Mouse (Mus musculus) forebrain, embryonic 12.5 days (tissue): ENCODE data around the gene Ufsp2. TPM values are rescaled to one million over a fixed set of nuclear protein-coding genes. Genes with fewer than 3 reads are reported as not detected.

ENCODE experiments used
- ATAC-seq: fragments of 200-750 bp; cut with Nextera tagmentation; 2 replicates; pipeline ENCODE4 v1.8.0; 2017; ENCODE audit warnings: moderate TSS enrichment; ENCODE audit not compliant: low FRiP score
- H3K27ac ChIP-seq: fragments of 300-500 bp; sonication (generic); 2 replicates; pipeline ENCODE4 v1.5.1; 2016; ENCODE audit warnings: mild to moderate bottlenecking
- H3K27me3 ChIP-seq: fragments of 300-500 bp; sonication (generic); 2 replicates; pipeline ENCODE4 v1.6.1; 2016; ENCODE audit warnings: mild to moderate bottlenecking
- H3K36me3 ChIP-seq: fragments of 300-500 bp; sonication (generic); replicated peaks from 2 replicates; pipeline ENCODE4 v1.6.1; 2016; ENCODE audit warnings: mild to moderate bottlenecking
- H3K4me1 ChIP-seq: fragments of 300-500 bp; sonication (generic); 2 replicates; pipeline ENCODE4 v1.6.1; 2016
- H3K4me2 ChIP-seq: fragments of 300-500 bp; sonication (generic); 2 replicates; pipeline ENCODE4 v1.6.1; 2016; ENCODE audit warnings: mild to moderate bottlenecking, moderate library complexity
- H3K4me3 ChIP-seq: fragments of 300-500 bp; sonication (generic); replicated peaks from 2 replicates; pipeline ENCODE4 v1.5.1; 2016; ENCODE audit warnings: mild to moderate bottlenecking
- H3K9ac ChIP-seq: fragments of 300-500 bp; sonication (generic); 2 replicates; pipeline ENCODE4 v1.6.1; 2016; ENCODE audit warnings: mild to moderate bottlenecking
- H3K9me3 ChIP-seq: fragments of 300-500 bp; sonication (generic); 2 replicates; pipeline ENCODE4 v1.6.1; 2016
- WGBS: fragments of 180-500 bp; shearing (Covaris S2); methylation state at CpG from one replicate; pipeline ENCODE4 v1.1.7; 2016; 5-methylcytosine and 5-hydroxymethylcytosine counted together
- polyA plus RNA-seq: library from polyadenylated mRNA; unstranded; fragments of >200 nt; fragmentation: Nextera tagmentation; extraction: Ambion mirVana; gene quantifications from 2 replicates; pipeline ENCODE4 v1.2.1, GENCODE M21; 2016

Ufsp2 gene
- polyA plus RNA-seq, result 56.5 and 61.5 TPM in 2 replicates

- Histone ChIP-seq H3K27ac (peak within 1 kb of the TSS; percentile 74), H3K9me3 (0 out of 2 replicates have a peak, but pooled peaks cover 4% of the 10 kb centered on the region), H3K36me3 (peaks cover 8% of the 10 kb centered on the region; the same call in 1 of the 2 replicates), H3K4me1 (peaks cover 14% of the 10 kb centered on the region), H3K9ac (peak within 1 kb of the TSS; percentile 50), H3K4me3 (peak within 1 kb of the TSS; percentile 61), H3K4me2 (peak within 1 kb of the TSS; percentile 71), H3K27me3 (no peaks in the 10 kb centered on the region)
- WGBS, result under 1% methylated on average over 57 of the region's 57 CpGs
- ATAC-seq, result peak; percentile 98
Observed at GRCm38 (mm10) chr8:45975126-45975836, at the start of gene Ufsp2, which contains the start of gene 1700029J07Rik. TSS of gene Ufsp2 (plus strand) at chr8:45975528. TSS of gene 1700029J07Rik (minus strand) at chr8:45975252.

GRCm38 (mm10) chr8:45934582-45935014 lies 40.7 kb upstream of the Ufsp2 start, which contains the start of gene Ccdc110:
TSS of gene Ccdc110 (plus strand) at chr8:45934619.
- Histone ChIP-seq H3K4me2 (peak within 1 kb of the TSS; percentile 59), H3K27ac (no peak within 1 kb of the TSS), H3K9me3 (no peaks in the 10 kb centered on the region), H3K27me3 (no peaks in the 10 kb centered on the region), H3K4me3 (peak within 1 kb of the TSS; percentile 37), H3K9ac (0 out of 2 replicates have a peak within 1 kb of the TSS, but pooled peaks have one; percentile 17), H3K36me3 (no peaks in the 10 kb centered on the region), H3K4me1 (peaks cover 4% of the 10 kb centered on the region)
- WGBS, result 3% methylated on average over 23 of the region's 23 CpGs
- ATAC-seq, result peak; percentile 73

- Histone ChIP-seq H3K27ac (no peak overlapping the region), H3K27me3 (no peaks in the 10 kb centered on the region), H3K36me3 (no peaks in the 10 kb centered on the region), H3K4me2 (no peak overlapping the region), H3K9me3 (no peaks in the 10 kb centered on the region), H3K9ac (no peak overlapping the region), H3K4me3 (no peak overlapping the region), H3K4me1 (peaks cover 4% of the 10 kb centered on the region)
- no peak for ATAC-seq
- 90% methylated on average over 9 of the region's 9 CpGs for WGBS
Observed at GRCm38 (mm10) chr8:45936986-45937385, 38.3 kb upstream of the Ufsp2 start.

- Histone ChIP-seq H3K4me1 (no peaks in the 10 kb centered on the region), H3K27ac (no peak overlapping the region), H3K9me3 (no peaks in the 10 kb centered on the region), H3K9ac (no peak overlapping the region), H3K36me3 (no peaks in the 10 kb centered on the region), H3K27me3 (no peaks in the 10 kb centered on the region), H3K4me2 (no peak overlapping the region), H3K4me3 (no peak overlapping the region)
- no peak for ATAC-seq
- WGBS, result 94% methylated on average over 4 of the region's 4 CpGs
Observed at GRCm38 (mm10) chr8:45946283-45946682, 29.0 kb upstream of the Ufsp2 start.

- Histone ChIP-seq H3K36me3 (no peaks in the 10 kb centered on the region), H3K4me2 (no peak overlapping the region), H3K4me3 (no peak overlapping the region), H3K4me1 (no peaks in the 10 kb centered on the region), H3K27ac (no peak overlapping the region), H3K9me3 (no peaks in the 10 kb centered on the region), H3K27me3 (no peaks in the 10 kb centered on the region), H3K9ac (no peak overlapping the region)
- ATAC-seq, result no peak
- WGBS, result 35% methylated on average over 2 of the region's 2 CpGs
Observed at GRCm38 (mm10) chr8:45950622-45951021, 24.7 kb upstream of the Ufsp2 start.

- Histone ChIP-seq H3K4me2 (no peak overlapping the region), H3K9ac (no peak overlapping the region), H3K4me1 (peaks cover 9% of the 10 kb centered on the region), H3K36me3 (no peaks in the 10 kb centered on the region), H3K4me3 (no peak overlapping the region), H3K9me3 (no peaks in the 10 kb centered on the region), H3K27me3 (no peaks in the 10 kb centered on the region), H3K27ac (no peak overlapping the region)
- ATAC-seq, result no peak
- WGBS, result 95% methylated on average over 12 of the region's 12 CpGs
Observed at GRCm38 (mm10) chr8:45970894-45971293, 4.4 kb upstream of the Ufsp2 start.

GRCm38 (mm10) chr8:45973988-45974505 lies 1.3 kb upstream of the Ufsp2 start:
- H3K36me3 ChIP-seq, result 0 out of 2 replicates have a peak, but pooled peaks cover 8% of the 10 kb centered on the region
- H3K9ac ChIP-seq, result no peak overlapping the region
- H3K9me3 ChIP-seq, result 0 out of 2 replicates have a peak, but pooled peaks cover 4% of the 10 kb centered on the region
- H3K4me1 ChIP-seq, result peaks cover 14% of the 10 kb centered on the region
- peak overlapping the region; percentile 71 for H3K4me2 ChIP-seq
- H3K27me3 ChIP-seq, result no peaks in the 10 kb centered on the region
- no peak overlapping the region for H3K4me3 ChIP-seq
- ATAC-seq, result no peak
- H3K27ac ChIP-seq, result no peak overlapping the region
- WGBS, result 65% methylated on average over 8 of the region's 8 CpGs

GRCm38 (mm10) chr8:45975837-45976468 lies 625 bp downstream of the Ufsp2 start:
- Histone ChIP-seq H3K27me3 (no peaks in the 10 kb centered on the region), H3K27ac (no peak overlapping the region), H3K36me3 (peaks cover 11% of the 10 kb centered on the region), H3K9me3 (0 out of 2 replicates have a peak, but pooled peaks cover 4% of the 10 kb centered on the region), H3K4me3 (peak overlapping the region; percentile 61), H3K4me1 (peaks cover 14% of the 10 kb centered on the region), H3K4me2 (peak overlapping the region; percentile 71), H3K9ac (peak overlapping the region; percentile 50)
- ATAC-seq, result no peak
- WGBS, result 74% methylated on average over 11 of the region's 11 CpGs

GRCm38 (mm10) chr8:45986665-45987064 lies 11.3 kb downstream of the Ufsp2 start:
- H3K27me3 ChIP-seq, result no peaks in the 10 kb centered on the region
- H3K36me3 ChIP-seq, result peaks cover 23% of the 10 kb centered on the region
- H3K27ac ChIP-seq, result no peak overlapping the region
- H3K4me1 ChIP-seq, result no peaks in the 10 kb centered on the region
- no peak overlapping the region for H3K4me2 ChIP-seq
- H3K4me3 ChIP-seq, result no peak overlapping the region
- H3K9me3 ChIP-seq, result no peaks in the 10 kb centered on the region
- ATAC-seq, result no peak
- WGBS, result 78% methylated on average over 3 of the region's 3 CpGs
- H3K9ac ChIP-seq, result no peak overlapping the region

- no peak overlapping the region for H3K4me3 ChIP-seq
- WGBS, result 68% methylated on average over 2 of the region's 2 CpGs
Observed at GRCm38 (mm10) chr8:45988189-45988588, 12.9 kb downstream of the Ufsp2 start.

GRCm38 (mm10) chr8:45990631-45991310 lies 15.4 kb downstream of the Ufsp2 start:
- H3K4me3 ChIP-seq, result no peak overlapping the region
- H3K4me1 ChIP-seq, result no peaks in the 10 kb centered on the region
- H3K9ac ChIP-seq, result no peak overlapping the region
- no peak overlapping the region for H3K27ac ChIP-seq
- ATAC-seq, result no peak
- WGBS, result 93% methylated on average over 4 of the region's 4 CpGs
- peaks cover 16% of the 10 kb centered on the region for H3K36me3 ChIP-seq
- H3K4me2 ChIP-seq, result no peak overlapping the region
- H3K27me3 ChIP-seq, result no peaks in the 10 kb centered on the region
- H3K9me3 ChIP-seq, result no peaks in the 10 kb centered on the region

More at GRCm38 (mm10) chr8:45988189-45988588, 12.9 kb downstream of the Ufsp2 start:
- no peak overlapping the region for H3K9ac ChIP-seq
- H3K4me2 ChIP-seq, result no peak overlapping the region
- ATAC-seq, result no peak
- H3K4me1 ChIP-seq, result no peaks in the 10 kb centered on the region
- H3K27me3 ChIP-seq, result no peaks in the 10 kb centered on the region
- H3K36me3 ChIP-seq, result peaks cover 11% of the 10 kb centered on the region
- no peaks in the 10 kb centered on the region for H3K9me3 ChIP-seq
- no peak overlapping the region for H3K27ac ChIP-seq

- Histone ChIP-seq H3K36me3 (peaks cover 21% of the 10 kb centered on the region), H3K9me3 (no peaks in the 10 kb centered on the region), H3K9ac (no peak overlapping the region)
Observed at GRCm38 (mm10) chr8:45994111-45994510, 18.8 kb downstream of the Ufsp2 start.

More at GRCm38 (mm10) chr8:45994111-45994510, 18.8 kb downstream of the Ufsp2 start:
- 94% methylated on average over 2 of the region's 2 CpGs for WGBS
- no peak overlapping the region for H3K4me2 ChIP-seq
- no peak overlapping the region for H3K27ac ChIP-seq
- no peak overlapping the region for H3K4me3 ChIP-seq
- peaks cover 2% of the 10 kb centered on the region for H3K4me1 ChIP-seq
- ATAC-seq, result no peak
- no peaks in the 10 kb centered on the region for H3K27me3 ChIP-seq
